In genomic region chr2:40522536-40522935, GRCm38 (mm10) we compare ENCODE assay signal across 14 mouse cellular contexts.
"Had no signal": no experiment of that assay in that cellular context is flagged by ENCODE, and none has a peak within 500 bp of the region (broad histone marks: within the 10 kb centered on the region; RNA-seq: fewer than 3 reads in every experiment).

No protein-coding gene starts in this region.

- H3K27me3 ChIP-seq: megakaryocyte, embryonic 14.5 days; midbrain, embryonic 13.5 days; midbrain, embryonic 15.5 days; neural tube, embryonic 12.5 days; stomach, embryonic 15.5 days had no signal

- H3K9me3 ChIP-seq: megakaryocyte, embryonic 14.5 days; midbrain, embryonic 13.5 days; midbrain, embryonic 15.5 days; neural tube, embryonic 12.5 days; stomach, embryonic 15.5 days had no signal

- H3K4me3 ChIP-seq: megakaryocyte, embryonic 14.5 days; midbrain, embryonic 13.5 days; midbrain, embryonic 15.5 days; neural tube, embryonic 12.5 days; stomach, embryonic 15.5 days had no signal

- H3K36me3 ChIP-seq: midbrain, embryonic 13.5 days; midbrain, embryonic 15.5 days; neural tube, embryonic 12.5 days; stomach, embryonic 15.5 days had no signal

- H3K4me1 ChIP-seq: megakaryocyte, embryonic 14.5 days; midbrain, embryonic 13.5 days; midbrain, embryonic 15.5 days; neural tube, embryonic 12.5 days; stomach, embryonic 15.5 days had no signal

- H3K27ac ChIP-seq: macrophage; midbrain, embryonic 13.5 days; midbrain, embryonic 15.5 days; neural tube, embryonic 12.5 days; stomach, embryonic 15.5 days; stomach, postnatal 0 days had no signal

- H3K9ac ChIP-seq: lung, embryonic 14.5 days; midbrain, embryonic 13.5 days; midbrain, embryonic 15.5 days; neural tube, embryonic 12.5 days; stomach, embryonic 15.5 days had no signal

- DNase-seq: lung, adult 18-20 months; lung, embryonic 14.5 days; lung, postnatal 10 days; lung, postnatal 36 days; right cerebral cortex, postnatal 14 days; thymus, postnatal 14 days; thymus, postnatal 36 days had no signal
